Mouse (Mus musculus): ENCODE measurements around the gene Tomm34.

GRCm38 (mm10) chr2:164108501-164108900, 37.5 kb upstream of the Tomm34 start:
- no peak for TF ChIP-seq MAX (IDR thresholded peaks at IDR 0.05; ENCODE audit: low read length)
- TF ChIP-seq POLR2A (IDR thresholded peaks at IDR 0.05; ENCODE audit: low read depth, low read length) = no peak
- no peak for TF ChIP-seq EP300 (IDR thresholded peaks at IDR 0.05; ENCODE audit: low read length)
- no peak for TF ChIP-seq ELF1 (IDR thresholded peaks at IDR 0.05; ENCODE audit: low read depth, low read length)
- TF ChIP-seq RCOR1 (conservative IDR thresholded peaks at IDR 0.05; ENCODE audit: low read depth, low read length) = no peak
- TF ChIP-seq TCF12 (IDR thresholded peaks at IDR 0.05; ENCODE audit: low read depth, low read length) = no peak
- no peak for TF ChIP-seq CHD1 (IDR thresholded peaks at IDR 0.05; ENCODE audit: low read depth, low read length)
- no peak for TF ChIP-seq CTCF (conservative IDR thresholded peaks at IDR 0.05 in 1 of 2, IDR thresholded peaks at IDR 0.05 in 1 of 2; ENCODE audit: low read depth in 2 of 2, low read length in 2 of 2)
- no peak for TF ChIP-seq JUND (conservative IDR thresholded peaks at IDR 0.05; ENCODE audit: low read depth, low read length)
- no peak for TF ChIP-seq USF2 (conservative IDR thresholded peaks at IDR 0.05; ENCODE audit: low read depth, low read length)
- TF ChIP-seq IRF4 (IDR thresholded peaks at IDR 0.05; ENCODE audit: low read depth, low read length) = no peak
- TF ChIP-seq SIN3A (IDR thresholded peaks at IDR 0.05; ENCODE audit: low read length) = no peak
- TF ChIP-seq MEF2A (IDR thresholded peaks at IDR 0.05; ENCODE audit: borderline replicate concordance, low read depth, low read length) = no peak
